Mouse (Mus musculus): ENCODE measurements around the gene Lats2. TPM values are rescaled to one million over a fixed set of nuclear protein-coding genes. Genes with fewer than 3 reads are reported as not detected.
"Not testable (repeated sequence)": the region's sequence is repeated elsewhere in the genome, so short reads cannot be mapped to it uniquely, and the experiment has no call there.

The Lats2 gene
- total RNA-seq, 2 experiments from 2014 or later: 10.3 to 14.3 TPM

DNA sequence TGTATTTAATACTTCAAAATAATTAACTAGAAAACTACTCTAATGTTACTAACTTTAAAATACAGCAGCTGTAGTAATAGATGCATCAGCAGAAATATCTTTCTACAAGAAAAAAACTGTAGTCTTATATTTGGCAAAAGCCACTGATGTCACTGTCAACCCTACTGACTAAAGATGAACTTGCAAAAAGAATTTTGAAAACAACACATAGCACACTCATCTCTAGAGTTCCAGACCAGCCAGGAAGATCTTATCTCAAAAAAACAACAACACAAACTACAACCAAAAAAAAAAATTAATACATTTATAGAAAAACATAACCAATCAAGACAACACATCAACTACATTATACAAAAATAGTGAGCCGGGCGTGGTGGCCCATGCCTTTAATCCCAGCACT, 100.7 kb downstream of the Lats2 start:
- no peak for ATAC-seq (replicated peaks; ENCODE audit: poor library complexity, severe bottlenecking)

DNA sequence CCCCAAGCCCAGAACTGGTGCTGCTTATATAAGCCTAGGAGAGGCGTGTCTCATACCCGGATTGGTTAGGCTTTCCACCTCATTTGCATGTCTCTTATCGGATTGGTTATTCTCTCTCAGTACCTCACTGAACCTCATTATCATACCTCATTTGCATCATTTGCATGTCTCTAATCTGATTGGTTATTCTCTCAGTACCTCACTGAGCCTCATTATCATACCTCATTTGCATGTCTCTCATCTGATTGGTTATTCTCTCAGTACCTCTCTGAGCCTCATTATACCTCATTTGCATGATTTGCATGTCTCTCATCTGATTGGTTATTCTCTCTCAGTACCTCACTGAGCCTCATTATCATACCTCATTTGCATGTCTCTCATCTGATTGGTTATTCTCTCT, 101.7 kb downstream of the Lats2 start:
- not testable (repeated sequence) for ATAC-seq (replicated peaks; ENCODE audit: poor library complexity, severe bottlenecking)

DNA sequence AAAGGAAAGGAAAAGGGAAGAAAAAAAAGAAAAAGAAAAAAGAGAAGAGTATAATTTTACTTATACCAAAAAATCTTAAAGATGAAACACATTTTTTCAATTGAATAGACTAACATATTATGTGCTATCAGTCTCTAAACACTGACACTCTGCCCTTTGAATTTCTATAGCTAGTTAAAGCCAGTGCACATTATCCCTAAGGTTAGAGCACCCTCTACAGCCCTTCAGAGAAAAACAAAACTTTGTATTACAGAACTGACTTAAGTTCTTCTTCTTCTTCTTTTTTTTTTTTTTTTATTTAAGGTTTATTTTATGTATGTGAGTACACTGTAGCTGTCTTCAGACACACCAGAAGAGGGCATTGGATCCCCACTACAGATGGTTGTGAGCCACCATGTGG, 108.7 kb downstream of the Lats2 start:
- ATAC-seq (replicated peaks; ENCODE audit: poor library complexity, severe bottlenecking): no peak

DNA sequence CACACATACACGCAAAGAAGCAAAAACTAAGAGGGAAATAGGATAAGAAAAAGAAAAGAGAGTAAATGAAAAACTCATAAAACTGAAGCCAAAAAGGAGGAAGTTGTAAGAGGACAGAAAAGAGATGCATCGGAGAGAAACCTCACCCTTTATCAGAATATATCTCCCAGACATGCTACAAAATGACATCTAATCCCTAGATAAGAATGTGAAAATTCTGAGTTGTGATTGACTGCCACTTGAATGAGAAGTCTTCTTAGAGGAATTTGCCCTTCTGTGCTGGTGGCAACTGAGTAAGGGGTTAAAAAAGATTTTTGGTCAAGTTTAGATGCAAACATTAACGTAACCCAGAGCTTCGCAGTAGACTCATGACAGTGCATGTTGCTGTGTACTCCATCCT, 112.0 kb downstream of the Lats2 start:
- no peak for ATAC-seq (replicated peaks; ENCODE audit: poor library complexity, severe bottlenecking)

Other genes starting within 250 kb of the Lats2 start
- gene Il17d, start 233.6 kb downstream of the Lats2 start, total RNA-seq (2014; fragmentation: Nextera tagmentation): not detected in 2 replicates
- gene Il17d, start 233.6 kb downstream of the Lats2 start, total RNA-seq (2017): not detected in 2 replicates
- 24.9 and 30.6 TPM in 2 replicates for gene Eef1akmt1, start 186.8 kb downstream of the Lats2 start, total RNA-seq (2014; fragmentation: Nextera tagmentation)
- 17.0 and 30.5 TPM in 2 replicates for gene Eef1akmt1, start 186.8 kb downstream of the Lats2 start, total RNA-seq (2017)
- gene Xpo4, start 93.0 kb downstream of the Lats2 start, total RNA-seq (2014; fragmentation: Nextera tagmentation): 23.6 and 30.4 TPM in 2 replicates
- gene Xpo4, start 93.0 kb downstream of the Lats2 start, total RNA-seq (2017): 39.3 and 41.7 TPM in 2 replicates
- gene Gm49361, start 12.3 kb downstream of the Lats2 start, total RNA-seq (2014; fragmentation: Nextera tagmentation): not detected in 2 replicates
- gene Gm49361, start 12.3 kb downstream of the Lats2 start, total RNA-seq (2017): not detected in 2 replicates
- 82.0 and 298 TPM in 2 replicates for gene Sap18, start 39.8 kb upstream of the Lats2 start, total RNA-seq (2014; fragmentation: Nextera tagmentation)
- 29.6 and 87.7 TPM in 2 replicates for gene Sap18, start 39.8 kb upstream of the Lats2 start, total RNA-seq (2017)
- 12.8 and 14.4 TPM in 2 replicates for gene Ska3, start 67.8 kb upstream of the Lats2 start, total RNA-seq (2014; fragmentation: Nextera tagmentation)
- 25.7 and 31.0 TPM in 2 replicates for gene Ska3, start 67.8 kb upstream of the Lats2 start, total RNA-seq (2017)
- 70.8 and 124 TPM in 2 replicates for gene Mrpl57, start 67.8 kb upstream of the Lats2 start, total RNA-seq (2014; fragmentation: Nextera tagmentation)
- 53.4 and 110 TPM in 2 replicates for gene Mrpl57, start 67.8 kb upstream of the Lats2 start, total RNA-seq (2017)
- 29.1 and 41.4 TPM in 2 replicates for gene Zdhhc20, start 131.9 kb upstream of the Lats2 start, total RNA-seq (2014; fragmentation: Nextera tagmentation)
- 42.3 and 60.9 TPM in 2 replicates for gene Zdhhc20, start 131.9 kb upstream of the Lats2 start, total RNA-seq (2017)
- gene Micu2, start 240.9 kb upstream of the Lats2 start, total RNA-seq (2014; fragmentation: Nextera tagmentation): 27.6 and 38.3 TPM in 2 replicates
- gene Micu2, start 240.9 kb upstream of the Lats2 start, total RNA-seq (2017): 70.8 and 72.5 TPM in 2 replicates